Mouse (Mus musculus) heart, postnatal 0 days (tissue): ENCODE results near the gene Hhex. TPM values are rescaled to one million over a fixed set of nuclear protein-coding genes. Genes with fewer than 3 reads are reported as not detected.

Experiments used
- ATAC-seq: fragments of 200-750 bp; cut with Nextera tagmentation; 2 replicates; pipeline ENCODE4 v1.8.0; 2017; ENCODE audit warnings: low read depth, moderate number of reproducible peaks, moderate library complexity; ENCODE audit not compliant: insufficient read depth
- DNase-seq: peaks from one replicate; pipeline ENCODE4 v3.0.0-alpha.2; 2016; ENCODE audit warnings: low spot score
- H3K27ac ChIP-seq: fragments of 300-500 bp; sonication (generic); 2 replicates; pipeline ENCODE4 v1.5.1; 2014; ENCODE audit warnings: low read depth, mild to moderate bottlenecking
- H3K27me3 ChIP-seq: fragments of 300-500 bp; sonication (generic); 2 replicates; pipeline ENCODE4 v1.6.1; 2014; ENCODE audit warnings: low read length, mixed read lengths; ENCODE audit not compliant: control insufficient read depth, insufficient read depth
- H3K36me3 ChIP-seq: fragments of 300-500 bp; sonication (generic); replicated peaks from 2 replicates; pipeline ENCODE4 v1.6.1; 2014; ENCODE audit warnings: low read length, mixed read lengths; ENCODE audit not compliant: control insufficient read depth, insufficient read depth
- H3K4me1 ChIP-seq: fragments of 300-500 bp; sonication (generic); 2 replicates; pipeline ENCODE4 v1.6.1; 2014; ENCODE audit warnings: antibody characterized with exemption; ENCODE audit not compliant: control insufficient read depth, insufficient read depth
- H3K4me2 ChIP-seq: fragments of 300-500 bp; sonication (generic); 2 replicates; pipeline ENCODE4 v1.6.1; 2014; ENCODE audit warnings: low read depth, mild to moderate bottlenecking, low read length, moderate library complexity
- H3K4me3 ChIP-seq: fragments of 300-500 bp; sonication (generic); 2 replicates; pipeline ENCODE4 v1.5.1; 2014; ENCODE audit warnings: low read depth, low read length
- H3K9ac ChIP-seq: fragments of 300-500 bp; sonication (generic); replicated peaks from 2 replicates; pipeline ENCODE4 v1.6.1; 2014; ENCODE audit warnings: low read depth, low read length, mixed read lengths
- H3K9me3 ChIP-seq: fragments of 300-500 bp; sonication (generic); replicated peaks from 2 replicates; pipeline ENCODE4 v1.6.1; 2016; ENCODE audit warnings: low read length; ENCODE audit not compliant: control insufficient read depth
- CTCF ChIP-seq: IDR thresholded peaks from 2 replicates; pipeline ENCODE4 v1.5.1; 2016; ENCODE audit warnings: antibody characterized with exemption, control low read depth, low read depth
- EP300 ChIP-seq: IDR thresholded peaks from 2 replicates; pipeline ENCODE4 v1.6.1; 2016; ENCODE audit warnings: antibody characterized with exemption, low read depth
- WGBS: fragments of 180-500 bp; shearing (Covaris S2); extraction: QIAGEN DNeasy Blood & Tissue Kit; methylation state at CpG from one replicate; pipeline ENCODE4 v1.1.7; 2014; 5-methylcytosine and 5-hydroxymethylcytosine counted together
- polyA plus RNA-seq: library from polyadenylated mRNA; unstranded; fragments of >200 nt; fragmentation: Nextera tagmentation; extraction: Ambion mirVana; gene quantifications from 2 replicates; pipeline ENCODE4 v1.2.1, GENCODE M21; 2015
- total RNA-seq: library from RNA; depleted of rRNA; stranded (reverse); fragments of >200 nt; gene quantifications from 2 replicates; pipeline ENCODE4 v1.2.3, GENCODE M21; 2014; ENCODE audit warnings: low replicate concordance

Gene Hhex
- total and polyA plus RNA-seq, 2 experiments from 2014 or later = 5.2 to 10.0 TPM

DNA sequence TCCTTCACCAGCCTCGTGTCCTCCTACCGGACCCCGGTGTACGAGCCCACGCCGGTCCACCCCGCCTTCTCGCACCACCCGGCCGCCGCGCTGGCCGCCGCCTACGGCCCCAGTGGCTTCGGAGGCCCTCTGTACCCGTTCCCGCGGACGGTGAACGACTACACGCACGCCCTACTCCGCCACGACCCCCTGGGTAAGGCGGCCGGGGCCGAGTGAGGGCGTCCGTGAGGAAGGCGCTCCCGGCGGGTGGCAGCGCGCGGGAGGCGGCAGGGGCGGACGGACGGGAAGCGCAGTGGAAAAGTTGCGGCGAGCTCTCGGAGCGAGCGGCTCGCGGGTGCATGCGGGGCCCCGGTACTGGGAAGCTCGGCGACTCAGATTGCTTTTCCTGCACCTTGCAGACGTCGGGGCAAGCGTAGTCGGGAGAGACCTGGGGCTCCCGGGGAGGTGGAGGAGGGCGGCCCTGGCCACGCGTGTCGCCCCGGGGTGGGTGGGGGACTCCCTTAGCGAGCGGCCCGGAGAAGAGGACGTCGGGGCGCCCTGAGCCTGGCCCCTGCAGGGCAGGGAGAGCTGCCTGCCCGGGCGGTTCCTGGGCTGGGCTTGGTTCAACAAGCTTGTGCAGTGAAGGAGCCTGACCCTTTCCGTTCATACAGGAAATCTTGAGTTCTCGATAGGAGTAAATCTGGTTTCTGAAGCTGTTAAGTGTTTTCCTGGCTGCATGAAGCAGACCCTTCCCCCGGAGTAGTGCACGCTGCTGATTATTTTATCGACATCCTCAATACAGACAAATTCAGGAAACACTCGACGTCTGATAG is 637 bp downstream of the Hhex start:
- peaks cover 89% of the 10 kb centered on the region for H3K27me3 ChIP-seq
- WGBS = 2% methylated on average over 75 of the region's 77 CpGs

DNA sequence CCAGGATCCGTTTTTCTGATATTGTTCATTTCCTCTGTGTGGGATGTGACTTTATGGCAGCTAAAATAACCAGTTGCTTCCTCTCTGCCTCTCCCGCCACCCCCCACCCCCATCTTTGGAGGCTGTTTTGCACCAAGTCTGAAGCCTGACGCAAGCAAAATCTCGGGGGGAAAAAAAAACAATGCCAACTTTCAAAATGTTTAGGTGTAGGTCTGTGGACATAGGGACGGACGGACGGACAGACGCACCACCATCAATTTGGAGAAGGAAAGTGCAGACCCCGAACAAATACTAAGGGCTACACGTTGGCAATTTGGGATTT is 1.2 kb downstream of the Hhex start:
- H3K36me3 ChIP-seq = no peaks in the 10 kb centered on the region
- peak overlapping the region; percentile 64 for H3K4me3 ChIP-seq
- peak overlapping the region; percentile 78 for H3K4me2 ChIP-seq
- DNase-seq (no peak), ATAC-seq (no peak)
- no peak overlapping the region for H3K9ac ChIP-seq
- peaks cover 84% of the 10 kb centered on the region for H3K27me3 ChIP-seq
- peak overlapping the region; percentile 91; the same call in 1 of the 2 replicates for H3K27ac ChIP-seq
- 14% methylated on average over 10 of the region's 10 CpGs for WGBS
- no peaks in the 10 kb centered on the region for H3K4me1 ChIP-seq
- no peak for TF ChIP-seq CTCF
- no peak for TF ChIP-seq EP300
- H3K9me3 ChIP-seq = no peaks in the 10 kb centered on the region

More for the DNA sequence above, 637 bp downstream of the Hhex start:
- ATAC-seq (peak; percentile 66), DNase-seq (peak; percentile 78)
- no peaks in the 10 kb centered on the region for H3K9me3 ChIP-seq
- H3K36me3 ChIP-seq = no peaks in the 10 kb centered on the region
- H3K9ac ChIP-seq = peak overlapping the region; percentile 70
- H3K27ac ChIP-seq = peak overlapping the region; percentile 91
- peak overlapping the region; percentile 64 for H3K4me3 ChIP-seq
- no peaks in the 10 kb centered on the region for H3K4me1 ChIP-seq
- TF ChIP-seq EP300 (peak; percentile 97), CTCF (no peak)
- peak overlapping the region; percentile 78 for H3K4me2 ChIP-seq

DNA sequence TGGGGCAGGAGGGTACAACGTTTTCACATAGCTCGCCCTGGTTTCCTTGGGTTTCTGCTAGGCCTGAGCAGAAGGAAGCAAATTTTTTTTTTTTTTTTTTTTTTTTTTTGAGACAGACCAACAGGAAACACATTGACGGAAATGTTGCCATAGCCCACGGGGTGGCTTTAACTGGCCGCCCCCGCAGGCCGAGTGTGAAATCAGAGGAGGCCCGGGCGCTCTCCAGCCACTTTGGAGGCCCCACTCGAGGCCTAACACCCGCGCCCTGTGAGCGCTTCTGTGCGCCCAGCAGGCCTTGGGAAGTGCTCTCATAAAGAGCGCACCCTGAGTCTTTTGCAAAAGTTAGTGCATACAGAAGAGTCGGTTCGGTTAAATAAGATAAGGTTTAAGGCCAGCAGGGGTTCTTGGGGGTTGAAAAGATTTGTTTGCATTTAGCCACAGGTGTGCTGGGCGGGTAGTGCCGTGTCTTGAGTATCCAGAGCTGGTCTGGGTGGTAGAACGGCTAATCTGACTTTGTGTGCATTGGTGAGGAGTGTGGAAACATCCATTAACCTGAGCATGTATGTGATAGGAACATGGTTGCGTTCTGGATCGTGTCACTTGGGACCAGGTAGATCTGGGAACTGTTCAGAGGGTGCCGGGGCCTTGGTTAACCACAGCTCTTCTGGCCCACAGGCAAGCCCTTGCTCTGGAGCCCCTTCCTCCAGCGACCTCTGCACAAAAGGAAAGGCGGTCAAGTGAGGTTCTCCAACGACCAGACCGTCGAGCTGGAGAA is 2.1 kb downstream of the Hhex start:
- WGBS = 39% methylated on average over 28 of the region's 28 CpGs
- Histone ChIP-seq H3K36me3 (no peaks in the 10 kb centered on the region), H3K9ac (no peak overlapping the region), H3K4me2 (peak overlapping the region; percentile 78), H3K4me1 (no peaks in the 10 kb centered on the region), H3K9me3 (no peaks in the 10 kb centered on the region), H3K27me3 (peaks cover 76% of the 10 kb centered on the region), H3K4me3 (peak overlapping the region; percentile 64), H3K27ac (no peak overlapping the region)
- DNase-seq = no peak
- no peak for TF ChIP-seq EP300
- no peak for TF ChIP-seq CTCF
- ATAC-seq = no peak

DNA sequence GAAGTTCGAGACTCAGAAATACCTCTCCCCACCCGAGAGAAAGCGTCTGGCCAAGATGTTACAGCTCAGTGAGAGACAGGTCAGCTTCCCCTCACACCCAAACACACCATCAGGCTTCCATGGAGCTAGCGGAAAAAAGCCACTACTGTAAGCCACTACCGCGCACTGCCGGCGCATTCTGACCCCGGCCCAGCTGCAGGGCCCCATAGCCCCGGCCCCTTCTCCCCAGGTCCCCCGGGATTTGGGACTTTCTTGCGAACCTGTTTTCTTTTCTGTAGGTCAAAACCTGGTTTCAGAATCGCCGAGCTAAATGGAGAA is 2.6 kb downstream of the Hhex start:
- no peaks in the 10 kb centered on the region for H3K9me3 ChIP-seq
- ATAC-seq (no peak), DNase-seq (no peak)
- H3K27me3 ChIP-seq = peaks cover 71% of the 10 kb centered on the region
- H3K9ac ChIP-seq = no peak overlapping the region
- no peaks in the 10 kb centered on the region for H3K4me1 ChIP-seq
- H3K36me3 ChIP-seq = no peaks in the 10 kb centered on the region
- H3K4me3 ChIP-seq = 0 out of 2 replicates have a peak overlapping the region, but pooled peaks have one; percentile 0
- H3K4me2 ChIP-seq = peak overlapping the region; percentile 12
- TF ChIP-seq CTCF (no peak), EP300 (no peak)
- H3K27ac ChIP-seq = no peak overlapping the region
- WGBS = 31% methylated on average over 14 of the region's 14 CpGs

DNA sequence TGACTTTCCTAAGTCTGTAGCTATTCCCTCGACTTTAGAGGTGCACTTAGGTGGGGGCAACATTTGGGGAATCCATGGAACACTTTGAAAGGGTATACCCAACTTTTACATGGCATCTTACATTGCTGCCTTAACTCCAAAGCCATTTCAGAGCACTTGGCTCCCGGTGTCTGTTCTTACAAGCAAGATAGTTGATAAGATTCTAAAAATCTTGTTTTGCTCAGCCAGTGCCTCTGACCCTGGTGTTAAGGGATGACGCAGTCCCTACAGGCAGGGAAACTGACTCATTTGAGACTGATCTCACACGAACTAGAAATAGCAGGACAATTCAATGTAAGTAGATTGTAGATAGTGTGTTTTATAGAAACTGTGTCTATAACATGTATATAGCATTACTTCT is 5.6 kb downstream of the Hhex start:
- 58% methylated on average over 4 of the region's 4 CpGs for WGBS
- H3K27me3 ChIP-seq = peaks cover 43% of the 10 kb centered on the region

More for the DNA sequence above, 5.6 kb downstream of the Hhex start:
- ATAC-seq (no peak), DNase-seq (no peak)
- no peak for TF ChIP-seq CTCF
- no peak for TF ChIP-seq EP300
- Histone ChIP-seq H3K27ac (no peak overlapping the region), H3K4me3 (no peak overlapping the region), H3K4me2 (no peak overlapping the region), H3K9ac (no peak overlapping the region), H3K9me3 (no peaks in the 10 kb centered on the region), H3K36me3 (no peaks in the 10 kb centered on the region), H3K4me1 (peaks cover 4% of the 10 kb centered on the region; the same call in 1 of the 2 replicates)
